Mouse (Mus musculus) MEL (cell line): ENCODE measurements at regions not wholly inside any gene's neighbourhood (a gene's known extent, or its start where the extent isn't known, plus 50 kb on each side); places are given as distances from the start of the nearest gene placed in this dataset.
A peak's percentile ranks its signal among the peaks of the same experiment; 100 is the strongest.

Source experiments
- DNase-seq: peaks from one replicate; pipeline ENCODE4 v3.0.0; 2011; ENCODE audit warnings: low read depth, low spot score
- H3K27ac ChIP-seq: 2 replicates; pipeline ENCODE4 v1.5.1; 2012; ENCODE audit warnings: low read depth, mild to moderate bottlenecking, control low read depth, low read length, moderate library complexity; ENCODE audit not compliant: control insufficient read depth
- H3K27me3 ChIP-seq, 2 experiments: fragments of 150-350 bp in 1 of 2; sonication (generic) in 1 of 2; 2 replicates each; pipeline ENCODE4 v1.6.1; 2012; ENCODE audit warnings: low read length in 2 of 2, mild to moderate bottlenecking in 2 of 2, improper control_type of control experiment in 1 of 2, moderate library complexity in 1 of 2; ENCODE audit not compliant: insufficient read depth in 2 of 2, control insufficient read depth in 1 of 2
- H3K36me3 ChIP-seq, 2 experiments: 2 replicates each; pipeline ENCODE4 v1.6.1; 2012 to 2014; ENCODE audit warnings: low read length in 2 of 2, improper control_type of control experiment in 1 of 2, inconsistent platforms in 1 of 2, mild to moderate bottlenecking in 1 of 2; ENCODE audit not compliant: insufficient read depth in 2 of 2, control insufficient read depth in 1 of 2
- H3K4me1 ChIP-seq, 2 experiments: fragments of 150-350 bp in 1 of 2; sonication (generic) in 1 of 2; 2 replicates each; pipeline ENCODE4 v1.6.1; 2012; ENCODE audit warnings: low read length in 2 of 2, improper control_type of control experiment in 1 of 2, mild to moderate bottlenecking in 1 of 2; ENCODE audit not compliant: insufficient read depth in 2 of 2, control insufficient read depth in 1 of 2
- H3K4me3 ChIP-seq, 2 experiments: fragments of 150-350 bp in 1 of 2; sonication (generic) in 1 of 2; 2 replicates each; pipeline ENCODE4 v1.5.1; 2012; ENCODE audit warnings: low read depth in 2 of 2, low read length in 2 of 2, mild to moderate bottlenecking in 2 of 2, moderate library complexity in 2 of 2, control low read depth in 1 of 2, improper control_type of control experiment in 1 of 2; ENCODE audit not compliant: control insufficient read depth in 1 of 2, insufficient read depth in 1 of 2
- H3K79me2 ChIP-seq: 2 replicates; pipeline ENCODE4 v1.6.1; 2012; ENCODE audit warnings: mild to moderate bottlenecking, low read length, moderate library complexity; ENCODE audit not compliant: control insufficient read depth, poor library complexity, insufficient read depth
- H3K9ac ChIP-seq: 2 replicates; pipeline ENCODE4 v1.6.1; 2012; ENCODE audit warnings: low read depth, mild to moderate bottlenecking, control low read depth, low read length, moderate library complexity; ENCODE audit not compliant: control insufficient read depth, poor library complexity, severe bottlenecking
- H3K9me3 ChIP-seq: fragments of 150-350 bp; sonication (generic); replicated peaks from 2 replicates; pipeline ENCODE4 v1.6.1; 2012; ENCODE audit warnings: mild to moderate bottlenecking, low read length, improper control_type of control experiment, moderate library complexity; ENCODE audit not compliant: insufficient read depth
- BHLHE40 ChIP-seq: IDR thresholded peaks from 2 replicates; pipeline ENCODE4 v1.6.1; 2012; ENCODE audit warnings: low read depth, mild to moderate bottlenecking, inconsistent platforms, low read length, improper control_type of control experiment, borderline replicate concordance
- CHD1 ChIP-seq: IDR thresholded peaks from 2 replicates; pipeline ENCODE4 v1.6.1; 2012; ENCODE audit warnings: low read depth, mild to moderate bottlenecking, inconsistent platforms, low read length, improper control_type of control experiment
- CTCF ChIP-seq, 3 experiments: IDR thresholded peaks in 2 of 3; conservative IDR thresholded peaks in 1 of 3; 2 replicates each; pipeline ENCODE4 v1.5.1; 2011 to 2012; ENCODE audit warnings: low read length in 3 of 3, low read depth in 2 of 3, mild to moderate bottlenecking in 2 of 3, improper control_type of control experiment in 1 of 3, inconsistent platforms in 1 of 3, mixed read lengths in 1 of 3, moderate library complexity in 1 of 3; ENCODE audit not compliant: control insufficient read depth in 1 of 3, insufficient read depth in 1 of 3, poor library complexity in 1 of 3, severe bottlenecking in 1 of 3
- E2F4 ChIP-seq: IDR thresholded peaks from 2 replicates; pipeline ENCODE4 v1.6.1; 2011; ENCODE audit warnings: low read depth, low read length, improper control_type of control experiment, borderline replicate concordance
- ELF1 ChIP-seq: IDR thresholded peaks from 2 replicates; pipeline ENCODE4 v1.6.1; 2014; ENCODE audit warnings: low read depth, mild to moderate bottlenecking, inconsistent platforms, low read length, improper control_type of control experiment, moderate library complexity
- EP300 ChIP-seq, 2 experiments: IDR thresholded peaks; 2 replicates each; pipeline ENCODE4 v1.6.1; 2011; ENCODE audit warnings: improper control_type of control experiment in 2 of 2, low read length in 2 of 2, low read depth in 1 of 2, mild to moderate bottlenecking in 1 of 2
- ETS1 ChIP-seq: IDR thresholded peaks from 2 replicates; pipeline ENCODE4 v1.6.1; 2012; ENCODE audit warnings: low read depth, mild to moderate bottlenecking, inconsistent platforms, low read length, improper control_type of control experiment, moderate library complexity
- GABPA ChIP-seq: IDR thresholded peaks from 2 replicates; pipeline ENCODE4 v1.6.1; 2012; ENCODE audit warnings: low read depth, mild to moderate bottlenecking, inconsistent platforms, low read length, improper control_type of control experiment, moderate library complexity
- GATA1 ChIP-seq: IDR thresholded peaks from 2 replicates; pipeline ENCODE4 v1.6.1; 2011; ENCODE audit warnings: low read depth, low read length, improper control_type of control experiment
- HCFC1 ChIP-seq: IDR thresholded peaks from 2 replicates; pipeline ENCODE4 v1.6.1; 2012; ENCODE audit warnings: low read depth, mild to moderate bottlenecking, inconsistent platforms, low read length, improper control_type of control experiment, moderate library complexity
- JUND ChIP-seq: IDR thresholded peaks from 2 replicates; pipeline ENCODE4 v1.6.1; 2011; ENCODE audit warnings: low read depth, mild to moderate bottlenecking, improper control_type of control experiment, low read length
- KAT2A ChIP-seq: conservative IDR thresholded peaks from 2 replicates; pipeline ENCODE4 v1.6.1; 2012; ENCODE audit warnings: low read depth, low read length, improper control_type of control experiment, inconsistent platforms
- MAFK ChIP-seq: IDR thresholded peaks from 2 replicates; pipeline ENCODE4 v1.6.1; 2011; ENCODE audit warnings: low read depth, mild to moderate bottlenecking, low read length, improper control_type of control experiment, borderline replicate concordance
- MAX ChIP-seq: IDR thresholded peaks from 2 replicates; pipeline ENCODE4 v1.6.1; 2011; ENCODE audit warnings: low read length, improper control_type of control experiment
- MXI1 ChIP-seq: IDR thresholded peaks from 2 replicates; pipeline ENCODE4 v1.6.1; 2011; ENCODE audit warnings: mild to moderate bottlenecking, low read depth, low read length, improper control_type of control experiment
- MYB ChIP-seq: IDR thresholded peaks from 2 replicates; pipeline ENCODE4 v1.6.1; 2011; ENCODE audit warnings: mild to moderate bottlenecking, low read depth, low read length, improper control_type of control experiment
- MYC ChIP-seq: IDR thresholded peaks from 2 replicates; pipeline ENCODE4 v1.6.1; 2011; ENCODE audit warnings: low read depth, mild to moderate bottlenecking, low read length, improper control_type of control experiment, moderate library complexity
- NELFE ChIP-seq: IDR thresholded peaks from 2 replicates; pipeline ENCODE4 v1.6.1; 2011; ENCODE audit warnings: low read depth, low read length, improper control_type of control experiment
- NRF1 ChIP-seq: IDR thresholded peaks from 2 replicates; pipeline ENCODE4 v1.6.1; 2014; ENCODE audit warnings: low read depth, mild to moderate bottlenecking, inconsistent platforms, low read length, improper control_type of control experiment, moderate library complexity; ENCODE audit not compliant: poor library complexity, insufficient read depth, severe bottlenecking
- POLR2A ChIP-seq, 2 experiments: IDR thresholded peaks; 2 replicates each; pipeline ENCODE4 v1.6.1; 2011 to 2012; ENCODE audit warnings: low read length in 2 of 2, mild to moderate bottlenecking in 2 of 2, control low read depth in 1 of 2, improper control_type of control experiment in 1 of 2, low read depth in 1 of 2, moderate library complexity in 1 of 2; ENCODE audit not compliant: control insufficient read depth in 1 of 2, insufficient read depth in 1 of 2, poor library complexity in 1 of 2
- POLR2AphosphoS5 ChIP-seq: IDR thresholded peaks from 2 replicates; pipeline ENCODE4 v1.6.1; 2012; ENCODE audit warnings: low read depth, borderline replicate concordance, mild to moderate bottlenecking, inconsistent platforms, low read length, moderate library complexity, mixed read lengths
- RAD21 ChIP-seq: IDR thresholded peaks from 2 replicates; pipeline ENCODE4 v1.6.1; 2011; ENCODE audit warnings: mild to moderate bottlenecking, low read depth, low read length, improper control_type of control experiment
- RCOR1 ChIP-seq: IDR thresholded peaks from 2 replicates; pipeline ENCODE4 v1.6.1; 2012; ENCODE audit warnings: low read depth, mild to moderate bottlenecking, inconsistent platforms, low read length, improper control_type of control experiment
- SIN3A ChIP-seq: IDR thresholded peaks from 2 replicates; pipeline ENCODE4 v1.6.1; 2012; ENCODE audit warnings: low read length, improper control_type of control experiment, inconsistent platforms
- SMC3 ChIP-seq: IDR thresholded peaks from 2 replicates; pipeline ENCODE4 v1.6.1; 2011; ENCODE audit warnings: low read depth, low read length, improper control_type of control experiment
- TAL1 ChIP-seq: IDR thresholded peaks from 2 replicates; pipeline ENCODE4 v1.6.1; 2012; ENCODE audit warnings: mild to moderate bottlenecking, inconsistent platforms, low read length, moderate library complexity, mixed read lengths
- TBP ChIP-seq: IDR thresholded peaks from 2 replicates; pipeline ENCODE4 v1.8.0; 2011; ENCODE audit warnings: low read depth, low read length, improper control_type of control experiment
- TCF12 ChIP-seq: IDR thresholded peaks from 2 replicates; pipeline ENCODE4 v1.6.1; 2014; ENCODE audit warnings: low read depth, mild to moderate bottlenecking, inconsistent platforms, low read length, improper control_type of control experiment, moderate library complexity
- USF2 ChIP-seq, 2 experiments: IDR thresholded peaks; 2 replicates each; pipeline ENCODE4 v1.6.1; 2011 to 2012; ENCODE audit warnings: improper control_type of control experiment in 2 of 2, low read length in 2 of 2, borderline replicate concordance in 1 of 2, inconsistent platforms in 1 of 2, low read depth in 1 of 2, mild to moderate bottlenecking in 1 of 2; ENCODE audit not compliant: insufficient read depth in 1 of 2
- ZNF384 ChIP-seq: IDR thresholded peaks from 2 replicates; pipeline ENCODE4 v1.6.1; 2012; ENCODE audit warnings: low read depth, mild to moderate bottlenecking, inconsistent platforms, low read length, improper control_type of control experiment

DNA sequence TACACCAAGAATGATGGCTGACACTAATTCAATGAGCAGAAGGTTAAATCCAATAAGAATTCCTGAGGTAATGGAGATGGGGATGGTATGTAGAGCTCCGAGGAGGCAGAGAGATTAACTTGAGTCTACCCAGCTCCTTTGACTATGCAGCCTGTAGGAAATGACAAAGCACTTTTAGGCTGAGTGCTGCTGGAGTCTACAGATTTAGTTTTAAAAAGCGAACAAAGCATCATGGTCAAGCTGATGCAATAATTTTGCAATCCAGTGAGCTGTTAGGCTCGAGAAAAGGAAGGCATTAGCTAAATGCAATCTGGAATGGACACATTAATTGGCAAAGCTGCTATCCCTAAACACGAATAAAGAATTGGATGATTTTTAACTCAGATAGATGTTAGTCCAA, 156.4 kb upstream of the Elavl2 start:
- H3K4me3 ChIP-seq, result no peak overlapping the region
- H3K27me3 ChIP-seq, result no peaks in the 10 kb centered on the region
- peak overlapping the region; percentile 92 for H3K27ac ChIP-seq
- H3K9ac ChIP-seq, result peak overlapping the region; percentile 47
- no peaks in the 10 kb centered on the region for H3K9me3 ChIP-seq
- TF ChIP-seq JUND, result peak; percentile 72; the same call in 1 of the 2 replicates
- no peak for TF ChIP-seq ZNF384
- peak; percentile 57 for TF ChIP-seq KAT2A
- TF ChIP-seq USF2 (IDR thresholded peaks at IDR 0.05; ENCODE audit: borderline replicate concordance in 1 of 2, insufficient read depth in 1 of 2, low read depth in 1 of 2, low read length in 2 of 2), result no peak
- peak; percentile 87 for TF ChIP-seq RCOR1
- TF ChIP-seq MYB, result peak; percentile 48
- no peak for TF ChIP-seq E2F4
- TF ChIP-seq EP300 (IDR thresholded peaks at IDR 0.05; ENCODE audit: low read depth in 1 of 2, low read length in 2 of 2), result peak; percentile 80 to 91
- no peak for TF ChIP-seq NRF1
- no peak for TF ChIP-seq BHLHE40
- TF ChIP-seq GATA1, result 0 out of 2 replicates have a peak, but pooled peaks have one; percentile 13
- no peak for TF ChIP-seq RAD21
- TF ChIP-seq ELF1, result no peak
- TF ChIP-seq ETS1, result peak; percentile 64
- peak; percentile 67; the same call in 1 of the 2 replicates for TF ChIP-seq TCF12
- peak; percentile 84 for TF ChIP-seq TBP
- no peak for TF ChIP-seq POLR2A (IDR thresholded peaks at IDR 0.05; ENCODE audit: control insufficient read depth in 1 of 2, insufficient read depth in 1 of 2, low read depth in 1 of 2, low read length in 2 of 2, poor library complexity in 1 of 2)
- 0 out of 2 replicates have a peak, but pooled peaks have one; percentile 35 for TF ChIP-seq SIN3A
- TF ChIP-seq MYC, result 0 out of 2 replicates have a peak, but pooled peaks have one; percentile 56
- 0 out of 2 replicates have a peak, but pooled peaks have one; percentile 33 for TF ChIP-seq HCFC1
- TF ChIP-seq, all 39 proteins: peak for 12
- Histone ChIP-seq H3K4me1 (peaks cover 6 to 10% of the 10 kb centered on the region in 2 experiments; a peak in 3 of 4 replicates), H3K36me3 (peaks cover 0 to 10% of the 10 kb centered on the region in 2 experiments; a peak in 2 of 4 replicates), H3K79me2 (no peaks in the 10 kb centered on the region)
- peak; percentile 86 for DNase-seq

DNA sequence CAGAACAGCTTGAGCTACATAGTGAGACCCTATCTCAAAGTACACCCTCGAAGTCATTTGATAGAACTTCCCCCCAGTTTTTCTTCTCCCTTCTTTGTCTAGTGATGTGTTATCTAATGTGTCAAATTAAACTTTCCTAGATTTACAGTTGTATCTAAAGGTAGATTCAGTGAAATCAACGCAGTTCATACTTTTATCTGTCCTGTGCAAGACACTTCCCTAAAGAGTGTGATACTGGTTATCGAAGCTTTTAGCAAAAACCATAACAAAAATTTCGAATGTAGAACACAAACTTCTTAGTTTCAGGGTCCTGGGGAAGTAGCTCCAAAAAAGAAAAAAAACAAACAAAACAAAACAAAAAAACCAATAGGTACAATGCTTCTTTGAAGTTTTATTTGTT, 123.8 kb upstream of the Elavl2 start:
- no peaks in the 10 kb centered on the region for H3K4me1 ChIP-seq
- no peak overlapping the region for H3K4me3 ChIP-seq
- no peaks in the 10 kb centered on the region for H3K27me3 ChIP-seq
- no peaks in the 10 kb centered on the region for H3K36me3 ChIP-seq
- H3K9me3 ChIP-seq, result no peaks in the 10 kb centered on the region
- H3K9ac ChIP-seq, result no peak overlapping the region
- peak; percentile 15 for DNase-seq
- H3K27ac ChIP-seq, result no peak overlapping the region
- no peaks in the 10 kb centered on the region for H3K79me2 ChIP-seq
- TF ChIP-seq MYB (no peak), SMC3 (no peak), CTCF (IDR thresholded peaks at IDR 0.05 in 2 of 3, conservative IDR thresholded peaks at IDR 0.05 in 1 of 3; ENCODE audit: control insufficient read depth in 1 of 3, insufficient read depth in 1 of 3, low read depth in 2 of 3, low read length in 3 of 3, poor library complexity in 1 of 3, severe bottlenecking in 1 of 3) (no peak), ZNF384 (no peak), EP300 (IDR thresholded peaks at IDR 0.05; ENCODE audit: low read depth in 1 of 2, low read length in 2 of 2) (peak; percentile 61 to 75), POLR2AphosphoS5 (no peak), GABPA (no peak), ETS1 (peak; percentile 46; the same call in 1 of the 2 replicates), ELF1 (no peak), BHLHE40 (no peak), TCF12 (peak; percentile 75), GATA1 (peak; percentile 73), MXI1 (no peak), MAFK (no peak), MYC (no peak), RAD21 (no peak), CHD1 (no peak), TAL1 (no peak), RCOR1 (peak; percentile 94), TBP (no peak), MAX (no peak), NELFE (no peak), E2F4 (no peak)
